In the genomic region with DNA sequence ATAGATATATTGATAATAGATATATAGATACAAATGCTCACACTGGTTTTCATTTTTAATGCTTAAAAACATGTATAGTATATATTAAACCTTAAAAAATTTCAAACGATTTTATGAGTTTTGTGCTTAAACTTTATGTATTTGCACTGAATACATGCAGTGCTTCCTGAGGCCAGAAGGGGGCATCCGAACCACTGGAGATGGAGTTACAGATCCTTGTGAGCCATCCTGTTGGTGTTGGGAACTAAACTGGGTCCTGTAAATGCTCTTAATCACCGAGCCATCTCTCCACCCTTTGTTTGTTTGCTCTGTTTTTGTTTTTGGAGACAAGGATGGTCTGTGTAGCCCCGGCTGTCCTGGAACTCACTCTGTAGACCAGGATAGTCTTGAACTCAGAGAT, we compare ENCODE assay signal across 15 mouse cellular contexts. TPM values are rescaled to one million over a fixed set of nuclear protein-coding genes. Genes with fewer than 3 reads are reported as not detected.
DNase-seq lines count a peak whose midpoint lies in the region; ATAC-seq and TF ChIP-seq lines count a peak whose summit lies in the region.
"Had no signal": no experiment of that assay in that cellular context is flagged by ENCODE, and none has a peak within 500 bp of the region (broad histone marks: within the 10 kb centered on the region; RNA-seq: fewer than 3 reads in every experiment).

No protein-coding gene starts in this region.

- H3K9ac ChIP-seq in liver, postnatal 0 days (replicated peaks): no peak overlapping the region
- H3K9ac ChIP-seq in liver, embryonic 12.5 days: no peak overlapping the region
- H3K9ac ChIP-seq in ES-Bruce4 (ENCODE audit: low read depth, poor library complexity, severe bottlenecking): no peak overlapping the region
- no peak overlapping the region for H3K9ac ChIP-seq in midbrain, embryonic 14.5 days (replicated peaks; ENCODE audit: low read length)
- H3K9ac ChIP-seq: embryonic facial prominence, embryonic 15.5 days had no signal

- H3K4me2 ChIP-seq in liver, postnatal 0 days (ENCODE audit: low read depth, low read length): no peak overlapping the region
- no peak overlapping the region for H3K4me2 ChIP-seq in liver, embryonic 12.5 days
- no peak overlapping the region for H3K4me2 ChIP-seq in midbrain, embryonic 14.5 days (ENCODE audit: low read length)
- H3K4me2 ChIP-seq: embryonic facial prominence, embryonic 15.5 days had no signal

- TF ChIP-seq EP300 in liver, postnatal 0 days (IDR thresholded peaks at IDR 0.05; ENCODE audit: low read depth): no peak
- TF ChIP-seq EP300 in ES-Bruce4 (IDR thresholded peaks at IDR 0.05; ENCODE audit: insufficient read depth, low read depth, low read length): no peak

- H3K27ac ChIP-seq in gastrocnemius, adult 2 months: no peak overlapping the region
- no peak overlapping the region for H3K27ac ChIP-seq in liver, postnatal 0 days (ENCODE audit: low read depth)
- no peak overlapping the region for H3K27ac ChIP-seq in liver, embryonic 12.5 days
- H3K27ac ChIP-seq in ES-Bruce4 (ENCODE audit: insufficient read depth, low read length): no peak overlapping the region
- no peak overlapping the region for H3K27ac ChIP-seq in cortical plate, adult 2 months (ENCODE audit: insufficient read depth, low read length)
- H3K27ac ChIP-seq in midbrain, embryonic 14.5 days (replicated peaks; ENCODE audit: low read depth, low read length): no peak overlapping the region
- H3K27ac ChIP-seq: embryonic facial prominence, embryonic 15.5 days; limb, embryonic 10.5 days had no signal

- intact Hi-C loops in gastrocnemius, adult 2 months (cut with DNase I): no loop called here
- intact Hi-C loops in gastrocnemius, postnatal 14 days (cut with DNase I; ENCODE audit: low total_unique reads): no loop called here

- no peak for DNase-seq in gastrocnemius, adult 2 months
- no peak for DNase-seq in gastrocnemius, postnatal 14 days
- DNase-seq in liver, postnatal 0 days: no peak
- no peak for DNase-seq in midbrain, embryonic 14.5 days
- no peak for DNase-seq in urinary bladder, postnatal 25 days (ENCODE audit: low spot score)
- DNase-seq: cerebellum, postnatal 36 days; kidney, adult 18-20 months; right cerebral cortex, postnatal 4 days had no signal

- no peak for ATAC-seq in liver, postnatal 0 days
- ATAC-seq in liver, embryonic 12.5 days: no peak
- ATAC-seq in midbrain, embryonic 14.5 days (ENCODE audit: low FRiP score, low TSS enrichment): no peak
- ATAC-seq: midbrain, embryonic 16.5 days had no signal

- H3K36me3 ChIP-seq in liver, postnatal 0 days (replicated peaks; ENCODE audit: insufficient read depth, low read length): no peaks in the 10 kb centered on the region
- H3K36me3 ChIP-seq in liver, embryonic 12.5 days: no peaks in the 10 kb centered on the region
- no peaks in the 10 kb centered on the region for H3K36me3 ChIP-seq in ES-Bruce4 (ENCODE audit: control insufficient read depth, insufficient read depth, low read length, poor library complexity, severe bottlenecking)
- H3K36me3 ChIP-seq in midbrain, embryonic 14.5 days (ENCODE audit: control insufficient read depth, insufficient read depth, low read length): no peaks in the 10 kb centered on the region
- H3K36me3 ChIP-seq: embryonic facial prominence, embryonic 15.5 days; limb, embryonic 10.5 days had no signal

- no peak for TF ChIP-seq POLR2A in ES-Bruce4 (IDR thresholded peaks at IDR 0.05; ENCODE audit: insufficient read depth, low read length)
- TF ChIP-seq POLR2A in cortical plate, adult 2 months (IDR thresholded peaks at IDR 0.05; ENCODE audit: extremely low read depth, insufficient read depth, low read length): no peak

- WGBS in liver, postnatal 0 days (ENCODE audit: insufficient replicate concordance): 66% methylated on average over 4 of the region's 4 CpGs
- 54% methylated on average over 4 of the region's 4 CpGs for WGBS in liver, embryonic 12.5 days (ENCODE audit: insufficient replicate concordance)
- WGBS in midbrain, embryonic 14.5 days: 85% methylated on average over 4 of the region's 4 CpGs

- peaks cover 10% of the 10 kb centered on the region for H3K4me1 ChIP-seq in liver, postnatal 0 days (ENCODE audit: insufficient read depth)
- peaks cover 23% of the 10 kb centered on the region for H3K4me1 ChIP-seq in liver, embryonic 12.5 days
- no peaks in the 10 kb centered on the region for H3K4me1 ChIP-seq in ES-Bruce4 (ENCODE audit: control insufficient read depth, insufficient read depth, low read length)
- no peaks in the 10 kb centered on the region for H3K4me1 ChIP-seq in cortical plate, adult 2 months (ENCODE audit: control insufficient read depth, insufficient read depth, low read length)
- peaks cover 10% of the 10 kb centered on the region for H3K4me1 ChIP-seq in midbrain, embryonic 14.5 days (ENCODE audit: control insufficient read depth, insufficient read depth, low read length)

- H3K27me3 ChIP-seq in liver, postnatal 0 days (ENCODE audit: insufficient read depth, low read length): peaks cover 38% of the 10 kb centered on the region
- peaks cover 40% of the 10 kb centered on the region for H3K27me3 ChIP-seq in liver, embryonic 12.5 days (replicated peaks)
- peaks cover 5% of the 10 kb centered on the region; the same call in 1 of the 2 replicates for H3K27me3 ChIP-seq in ES-Bruce4 (ENCODE audit: control insufficient read depth, insufficient read depth, low read length, poor library complexity, severe bottlenecking)
- H3K27me3 ChIP-seq in midbrain, embryonic 14.5 days (ENCODE audit: control insufficient read depth, insufficient read depth, low read length): peaks cover 8% of the 10 kb centered on the region; the same call in 1 of the 2 replicates

- H3K9me3 ChIP-seq in liver, postnatal 0 days (ENCODE audit: low read length): no peaks in the 10 kb centered on the region
- H3K9me3 ChIP-seq in liver, embryonic 12.5 days (replicated peaks): no peaks in the 10 kb centered on the region
- no peaks in the 10 kb centered on the region for H3K9me3 ChIP-seq in ES-Bruce4 (replicated peaks; ENCODE audit: control insufficient read depth, insufficient read depth, low read length, poor library complexity, severe bottlenecking)
- H3K9me3 ChIP-seq in midbrain, embryonic 14.5 days (ENCODE audit: control insufficient read depth, low read length): no peaks in the 10 kb centered on the region; the same call in 1 of the 2 replicates
- H3K9me3 ChIP-seq: embryonic facial prominence, embryonic 15.5 days; limb, embryonic 10.5 days had no signal

- peak; percentile 52 for TF ChIP-seq CTCF in gastrocnemius, adult 2 months (IDR thresholded peaks at IDR 0.05)
- TF ChIP-seq CTCF in liver, postnatal 0 days (IDR thresholded peaks at IDR 0.05; ENCODE audit: low read depth): peak; percentile 58
- peak; percentile 59 for TF ChIP-seq CTCF in ES-Bruce4 (IDR thresholded peaks at IDR 0.05; ENCODE audit: low read depth, low read length)
- TF ChIP-seq CTCF in cortical plate, adult 2 months (IDR thresholded peaks at IDR 0.05; ENCODE audit: extremely low read depth, insufficient read depth, low read length): peak; percentile 33; the same call in 1 of the 2 replicates

- H3K4me3 ChIP-seq in gastrocnemius, adult 2 months: no peak overlapping the region
- H3K4me3 ChIP-seq in liver, postnatal 0 days (ENCODE audit: low read depth, low read length): no peak overlapping the region
- H3K4me3 ChIP-seq in liver, embryonic 12.5 days: no peak overlapping the region
- no peak overlapping the region for H3K4me3 ChIP-seq in ES-Bruce4 (ENCODE audit: low read depth, low read length)
- no peak overlapping the region for H3K4me3 ChIP-seq in cortical plate, adult 2 months (ENCODE audit: insufficient read depth, low read length)
- no peak overlapping the region for H3K4me3 ChIP-seq in midbrain, embryonic 14.5 days (replicated peaks; ENCODE audit: low read depth, low read length)
- H3K4me3 ChIP-seq: embryonic facial prominence, embryonic 15.5 days; limb, embryonic 10.5 days had no signal

RNA-seq across cellular contexts. Expression of a gene that starts 4.5 kb away (rescaled TPM):
- total RNA-seq in gastrocnemius, adult 2 months (2021): 10 to 100 TPM; 12.2 to 20.4 TPM
- 10 to 100 TPM; 15.2 to 25.8 TPM for total RNA-seq in gastrocnemius, postnatal 14 days (2021)
- 0.27 and 0.81 TPM in 2 replicates for polyA plus RNA-seq in liver, postnatal 0 days (2015; fragmentation: Nextera tagmentation; extraction: Ambion mirVana)
- 0.81 and 1.4 TPM in 2 replicates for polyA plus RNA-seq in liver, embryonic 12.5 days (2016; fragmentation: Nextera tagmentation; extraction: Ambion mirVana)
- polyA plus RNA-seq in ES-Bruce4 (2011; ENCODE audit: insufficient read depth, insufficient read length, low read depth, missing spikeins): 4.4 and 5.6 TPM in 2 replicates
- 98.8 and 99.7 TPM in 2 replicates for polyA plus RNA-seq in cortical plate, adult 2 months (2012; rRNA removed)
- 9.9 and 11.5 TPM in 2 replicates for polyA plus RNA-seq in midbrain, embryonic 14.5 days (2014; fragmentation: Nextera tagmentation; extraction: Ambion mirVana)
- total RNA-seq: neutrophil, adult 5-6 weeks had no signal

RNA-seq across cellular contexts. Expression of a gene that starts 17.7 kb away (rescaled TPM):
- total RNA-seq in gastrocnemius, adult 2 months (2021): 1 to 10 TPM; 3.0 to 4.6 TPM
- total RNA-seq in gastrocnemius, postnatal 14 days (2021): 1 to 10 TPM; 7.2 to 7.4 TPM
- 4.7 and 5.5 TPM in 2 replicates for polyA plus RNA-seq in liver, postnatal 0 days (2015; fragmentation: Nextera tagmentation; extraction: Ambion mirVana)
- 6.6 and 7.0 TPM in 2 replicates for polyA plus RNA-seq in liver, embryonic 12.5 days (2016; fragmentation: Nextera tagmentation; extraction: Ambion mirVana)
- 17.9 and 24.9 TPM in 2 replicates for polyA plus RNA-seq in ES-Bruce4 (2011; ENCODE audit: insufficient read depth, insufficient read length, low read depth, missing spikeins)
- polyA plus RNA-seq in cortical plate, adult 2 months (2012; rRNA removed): 39.9 and 40.2 TPM in 2 replicates
- 16.0 and 21.7 TPM in 2 replicates for polyA plus RNA-seq in midbrain, embryonic 14.5 days (2014; fragmentation: Nextera tagmentation; extraction: Ambion mirVana)

RNA-seq across cellular contexts. Expression of a gene that starts 41.3 kb away (rescaled TPM):
- total RNA-seq in gastrocnemius, adult 2 months (2021): under 1 TPM; 0.08 to 0.25 TPM
- under 1 TPM; 0.16 to 0.25 TPM for total RNA-seq in gastrocnemius, postnatal 14 days (2021)
- not detected in 2 replicates for polyA plus RNA-seq in liver, postnatal 0 days (2015; fragmentation: Nextera tagmentation; extraction: Ambion mirVana)
- 0.05 and 0.13 TPM in 2 replicates for polyA plus RNA-seq in liver, embryonic 12.5 days (2016; fragmentation: Nextera tagmentation; extraction: Ambion mirVana)
- 4.2 and 4.9 TPM in 2 replicates for polyA plus RNA-seq in ES-Bruce4 (2011; ENCODE audit: insufficient read depth, insufficient read length, low read depth, missing spikeins)
- 141 and 146 TPM in 2 replicates for polyA plus RNA-seq in cortical plate, adult 2 months (2012; rRNA removed)
- polyA plus RNA-seq in midbrain, embryonic 14.5 days (2014; fragmentation: Nextera tagmentation; extraction: Ambion mirVana): 57.6 and 61.6 TPM in 2 replicates
- total RNA-seq: neutrophil, adult 5-6 weeks had no signal
